Mouse (Mus musculus) C2C12 (cell line): ENCODE measurements around the gene Eps8. TPM values are rescaled to one million over a fixed set of nuclear protein-coding genes. Genes with fewer than 3 reads are reported as not detected.

ENCODE experiments used
- H3K27me3 ChIP-seq: one replicate; pipeline ENCODE4 v1.6.1; 2011; ENCODE audit not compliant: control insufficient read depth, insufficient read depth, insufficient read length
- H3K36me3 ChIP-seq: one replicate; pipeline ENCODE4 v1.6.1; 2011; ENCODE audit not compliant: control insufficient read depth, insufficient read depth
- H3K4me3 ChIP-seq: one replicate; pipeline ENCODE4 v1.5.1; 2011; ENCODE audit warnings: mild to moderate bottlenecking, control low read depth; ENCODE audit not compliant: poor library complexity, insufficient read depth, severe bottlenecking
- H3K79me2 ChIP-seq: one replicate; pipeline ENCODE4 v1.6.1; 2011; ENCODE audit not compliant: control insufficient read depth, insufficient read depth
- H3K79me3 ChIP-seq: one replicate; pipeline ENCODE4 v1.6.1; 2011; ENCODE audit warnings: low read depth, control low read depth
- H3ac ChIP-seq: one replicate; pipeline ENCODE3; 2011; ENCODE audit warnings: low read depth; ENCODE audit not compliant: control insufficient read depth, insufficient read length
- CEBPB ChIP-seq: IDR thresholded peaks from one replicate; pipeline ENCODE4 v1.6.1; 2011; ENCODE audit warnings: low read depth, mild to moderate bottlenecking, control low read depth, moderate library complexity
- CTCF ChIP-seq: IDR thresholded peaks from one replicate; pipeline ENCODE4 v1.5.1; 2011; ENCODE audit not compliant: control insufficient read depth, insufficient read depth, insufficient read length
- FOSL1 ChIP-seq: IDR thresholded peaks from one replicate; pipeline ENCODE4 v1.8.0; 2011; ENCODE audit warnings: mild to moderate bottlenecking, low read length; ENCODE audit not compliant: poor library complexity, insufficient read depth, severe bottlenecking
- MAX ChIP-seq: IDR thresholded peaks from one replicate; pipeline ENCODE4 v1.6.1; 2011; ENCODE audit warnings: mild to moderate bottlenecking, control low read depth
- MYOD1 ChIP-seq: IDR thresholded peaks from one replicate; pipeline ENCODE4 v1.6.1; 2011; ENCODE audit warnings: low read depth; ENCODE audit not compliant: control insufficient read depth, insufficient read length
- MYOG ChIP-seq: IDR thresholded peaks from one replicate; pipeline ENCODE4 v1.6.1; 2011; ENCODE audit not compliant: control insufficient read depth, insufficient read length; ENCODE audit errors: extremely low read depth
- USF1 ChIP-seq: IDR thresholded peaks from one replicate; pipeline ENCODE4 v1.6.1; 2011; ENCODE audit warnings: low read depth, mild to moderate bottlenecking, control low read depth, moderate library complexity
- polyA plus RNA-seq: library from polyadenylated mRNA; unstranded; fragments of >200 nt; fragmentation: generic; extraction: Trizol; gene quantifications from one replicate; pipeline ENCODE4 v1.2.1, GENCODE M21; 2012; ENCODE audit warnings: missing spikeins

The Eps8 gene
- polyA plus RNA-seq, 1 experiment: 59.9 TPM

- Histone ChIP-seq H3K36me3 (peaks cover 90% of the 10 kb centered on the region), H3K4me3 (no peak overlapping the region), H3ac (no peak overlapping the region), H3K27me3 (no peaks in the 10 kb centered on the region), H3K79me2 (peaks cover 41% of the 10 kb centered on the region), H3K79me3 (peaks cover 2% of the 10 kb centered on the region)
- TF ChIP-seq FOSL1: no peak
- TF ChIP-seq MYOD1: no peak
- no peak for TF ChIP-seq CTCF
- TF ChIP-seq USF1: no peak
- TF ChIP-seq CEBPB: no peak
- TF ChIP-seq MYOG: no peak
- no peak for TF ChIP-seq MAX
Measured at GRCm38 (mm10) chr6:137503462-137503861, 151.2 kb downstream of the Eps8 start.

- no peak overlapping the region for H3K4me3 ChIP-seq
- peaks cover 2% of the 10 kb centered on the region for H3K79me3 ChIP-seq
- TF ChIP-seq MYOD1 (no peak), MYOG (no peak), MAX (no peak), USF1 (no peak), CTCF (no peak), FOSL1 (no peak), CEBPB (no peak)
- H3K79me2 ChIP-seq: peaks cover 40% of the 10 kb centered on the region
- H3K27me3 ChIP-seq: no peaks in the 10 kb centered on the region
- peaks cover 90% of the 10 kb centered on the region for H3K36me3 ChIP-seq
- H3ac ChIP-seq: no peak overlapping the region
Measured at GRCm38 (mm10) chr6:137503009-137503408, 151.7 kb downstream of the Eps8 start.

- peaks cover 2% of the 10 kb centered on the region for H3K79me3 ChIP-seq
- no peak overlapping the region for H3ac ChIP-seq
- peaks cover 25% of the 10 kb centered on the region for H3K79me2 ChIP-seq
- no peak overlapping the region for H3K4me3 ChIP-seq
- H3K36me3 ChIP-seq: peaks cover 94% of the 10 kb centered on the region
- no peaks in the 10 kb centered on the region for H3K27me3 ChIP-seq
- TF ChIP-seq MAX (no peak), FOSL1 (no peak), CTCF (no peak), CEBPB (no peak), USF1 (no peak), MYOG (no peak), MYOD1 (no peak)
Measured at GRCm38 (mm10) chr6:137498781-137499180, 155.9 kb downstream of the Eps8 start.

GRCm38 (mm10) chr6:137497208-137497835 is 157.4 kb downstream of the Eps8 start:
- peaks cover 4% of the 10 kb centered on the region for H3K79me3 ChIP-seq
- H3K27me3 ChIP-seq: no peaks in the 10 kb centered on the region
- TF ChIP-seq FOSL1: no peak
- TF ChIP-seq MYOD1: no peak
- no peak for TF ChIP-seq USF1
- no peak for TF ChIP-seq CEBPB
- peaks cover 23% of the 10 kb centered on the region for H3K79me2 ChIP-seq
- no peak overlapping the region for H3ac ChIP-seq
- peaks cover 82% of the 10 kb centered on the region for H3K36me3 ChIP-seq
- H3K4me3 ChIP-seq: no peak overlapping the region

GRCm38 (mm10) chr6:137496562-137496961 is 158.1 kb downstream of the Eps8 start:
- Histone ChIP-seq H3K79me2 (peaks cover 23% of the 10 kb centered on the region), H3ac (no peak overlapping the region), H3K79me3 (peaks cover 2% of the 10 kb centered on the region), H3K27me3 (no peaks in the 10 kb centered on the region), H3K36me3 (peaks cover 82% of the 10 kb centered on the region), H3K4me3 (no peak overlapping the region)
- TF ChIP-seq FOSL1 (no peak), MYOG (no peak), USF1 (no peak), CEBPB (no peak), MYOD1 (no peak), MAX (no peak), CTCF (no peak)

GRCm38 (mm10) chr6:137495233-137495632 is 159.4 kb downstream of the Eps8 start:
- Histone ChIP-seq H3K4me3 (no peak overlapping the region), H3ac (no peak overlapping the region), H3K27me3 (no peaks in the 10 kb centered on the region), H3K79me3 (peaks cover 2% of the 10 kb centered on the region), H3K79me2 (peaks cover 28% of the 10 kb centered on the region), H3K36me3 (peaks cover 80% of the 10 kb centered on the region)
- TF ChIP-seq MAX: no peak
- no peak for TF ChIP-seq MYOG
- TF ChIP-seq CTCF: no peak
- no peak for TF ChIP-seq MYOD1
- no peak for TF ChIP-seq USF1
- no peak for TF ChIP-seq CEBPB
- no peak for TF ChIP-seq FOSL1
